Mouse (Mus musculus) forebrain, embryonic 15.5 days (tissue): Measurements from ENCODE around the gene Gstz1. TPM values are rescaled to one million over a fixed set of nuclear protein-coding genes. Genes with fewer than 3 reads are reported as not detected.

ENCODE experiments used
- ATAC-seq: fragments of 200-750 bp; cut with Nextera tagmentation; replicated peaks from 2 replicates; pipeline ENCODE4 v1.8.0; 2017; ENCODE audit warnings: mild to moderate bottlenecking, moderate TSS enrichment, moderate library complexity
- H3K27ac ChIP-seq: fragments of 300-500 bp; sonication (generic); replicated peaks from 2 replicates; pipeline ENCODE4 v1.5.1; 2015; ENCODE audit warnings: mild to moderate bottlenecking, inconsistent platforms
- H3K27me3 ChIP-seq: fragments of 300-500 bp; sonication (generic); 2 replicates; pipeline ENCODE4 v1.6.1; 2015; ENCODE audit warnings: inconsistent platforms
- H3K36me3 ChIP-seq: fragments of 300-500 bp; sonication (generic); 2 replicates; pipeline ENCODE4 v1.6.1; 2015; ENCODE audit warnings: mild to moderate bottlenecking, inconsistent platforms
- H3K4me1 ChIP-seq: fragments of 300-500 bp; sonication (generic); 2 replicates; pipeline ENCODE4 v1.6.1; 2015; ENCODE audit warnings: inconsistent platforms
- H3K4me2 ChIP-seq: fragments of 300-500 bp; sonication (generic); replicated peaks from 2 replicates; pipeline ENCODE4 v1.6.1; 2015; ENCODE audit warnings: mild to moderate bottlenecking, inconsistent platforms
- H3K4me3 ChIP-seq: fragments of 300-500 bp; sonication (generic); 2 replicates; pipeline ENCODE4 v1.5.1; 2015; ENCODE audit warnings: mild to moderate bottlenecking, inconsistent platforms
- H3K9ac ChIP-seq: fragments of 300-500 bp; sonication (generic); replicated peaks from 2 replicates; pipeline ENCODE4 v1.6.1; 2015; ENCODE audit warnings: mild to moderate bottlenecking, inconsistent platforms
- H3K9me3 ChIP-seq: fragments of 300-500 bp; sonication (generic); 2 replicates; pipeline ENCODE4 v1.6.1; 2016; ENCODE audit warnings: inconsistent platforms
- WGBS: fragments of 180-500 bp; shearing (Covaris S2); methylation state at CpG from one replicate; pipeline ENCODE4 v1.1.7; 2015; ENCODE audit warnings: mixed read lengths; 5-methylcytosine and 5-hydroxymethylcytosine counted together
- polyA plus RNA-seq: library from polyadenylated mRNA; unstranded; fragments of >200 nt; fragmentation: Nextera tagmentation; extraction: Ambion mirVana; gene quantifications from 2 replicates; pipeline ENCODE4 v1.2.1, GENCODE M21; 2015

The Gstz1 gene
- polyA plus RNA-seq, 1 experiment from 2014 or later, result 26.8 TPM

DNA sequence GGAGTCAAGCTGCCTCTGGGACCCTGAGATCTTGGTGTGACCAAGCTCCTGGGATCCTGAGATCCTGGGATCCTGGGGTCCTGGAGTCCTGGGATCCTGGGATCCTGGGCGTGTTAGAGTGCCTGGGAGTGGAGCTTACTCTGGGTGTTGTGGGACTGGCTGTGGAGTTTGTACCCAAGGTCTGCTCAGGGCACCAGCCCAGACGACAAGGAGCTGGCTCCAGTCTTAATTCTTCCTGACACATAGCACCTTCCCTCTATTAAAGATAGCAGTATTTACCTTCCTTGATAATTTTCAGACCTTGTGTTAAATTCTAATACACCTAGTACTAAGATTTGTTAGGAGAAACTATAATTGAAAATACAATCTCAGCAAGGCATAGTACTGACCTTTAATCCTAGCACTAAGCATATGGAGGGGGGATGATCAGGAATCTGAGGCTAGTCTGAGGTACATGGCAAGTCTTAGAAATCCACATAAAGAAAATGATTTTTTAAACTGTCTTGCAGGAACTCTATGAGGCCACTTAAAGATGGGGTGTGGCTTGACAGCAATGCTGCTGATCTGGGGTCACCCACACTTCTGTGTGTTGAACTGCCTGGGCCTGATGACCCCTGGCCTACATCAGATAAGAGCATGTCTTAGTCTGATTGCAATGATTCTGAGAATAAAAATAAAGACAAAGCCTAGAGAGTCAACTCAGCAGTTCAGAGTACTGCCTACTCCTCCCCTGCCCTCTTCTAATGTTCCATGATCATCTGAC, 66.1 kb downstream of the Gstz1 start:
- 74% methylated on average over 2 of the region's 2 CpGs for WGBS
- no peaks in the 10 kb centered on the region for H3K27me3 ChIP-seq
- no peaks in the 10 kb centered on the region for H3K9me3 ChIP-seq
- no peak overlapping the region for H3K4me3 ChIP-seq
- no peak for ATAC-seq
- H3K4me2 ChIP-seq, result no peak overlapping the region
- H3K36me3 ChIP-seq, result no peaks in the 10 kb centered on the region
- no peak overlapping the region for H3K9ac ChIP-seq
- H3K4me1 ChIP-seq, result no peaks in the 10 kb centered on the region
- H3K27ac ChIP-seq, result no peak overlapping the region

Other genes with a start within 250 kb of the Gstz1 start
- gene Cipc, start 200.1 kb upstream of the Gstz1 start, polyA plus RNA-seq, result 53.6 and 55.3 TPM in 2 replicates
- 6.6 and 7.1 TPM in 2 replicates for gene Zdhhc22, start 156.7 kb upstream of the Gstz1 start, polyA plus RNA-seq
- 5.7 and 7.0 TPM in 2 replicates for gene Tmem63c, start 125.8 kb upstream of the Gstz1 start, polyA plus RNA-seq
- 1.8 and 2.0 TPM in 2 replicates for gene Ngb, start 44.6 kb upstream of the Gstz1 start, polyA plus RNA-seq
- 12.5 and 12.8 TPM in 2 replicates for gene Pomt2, start 803 bp downstream of the Gstz1 start, polyA plus RNA-seq
- 1.6 and 2.1 TPM in 2 replicates for gene Samd15, start 52.6 kb downstream of the Gstz1 start, polyA plus RNA-seq
- gene Tmed8, start 53.3 kb downstream of the Gstz1 start, polyA plus RNA-seq, result 3.6 TPM in 2 replicates
- gene Noxred1, start 91.6 kb downstream of the Gstz1 start, polyA plus RNA-seq, result 0.92 and 1.2 TPM in 2 replicates
- 72.3 and 77.1 TPM in 2 replicates for gene Vipas39, start 119.1 kb downstream of the Gstz1 start, polyA plus RNA-seq
- gene Ahsa1, start 119.3 kb downstream of the Gstz1 start, polyA plus RNA-seq, result 216 and 226 TPM in 2 replicates
- gene Ism2, start 152.5 kb downstream of the Gstz1 start, polyA plus RNA-seq, result 0.49 and 1.4 TPM in 2 replicates
- 60.8 and 68.3 TPM in 2 replicates for gene Sptlc2, start 241.2 kb downstream of the Gstz1 start, polyA plus RNA-seq